11 mouse cellular contexts compared by ENCODE assay signal in the genomic region with DNA sequence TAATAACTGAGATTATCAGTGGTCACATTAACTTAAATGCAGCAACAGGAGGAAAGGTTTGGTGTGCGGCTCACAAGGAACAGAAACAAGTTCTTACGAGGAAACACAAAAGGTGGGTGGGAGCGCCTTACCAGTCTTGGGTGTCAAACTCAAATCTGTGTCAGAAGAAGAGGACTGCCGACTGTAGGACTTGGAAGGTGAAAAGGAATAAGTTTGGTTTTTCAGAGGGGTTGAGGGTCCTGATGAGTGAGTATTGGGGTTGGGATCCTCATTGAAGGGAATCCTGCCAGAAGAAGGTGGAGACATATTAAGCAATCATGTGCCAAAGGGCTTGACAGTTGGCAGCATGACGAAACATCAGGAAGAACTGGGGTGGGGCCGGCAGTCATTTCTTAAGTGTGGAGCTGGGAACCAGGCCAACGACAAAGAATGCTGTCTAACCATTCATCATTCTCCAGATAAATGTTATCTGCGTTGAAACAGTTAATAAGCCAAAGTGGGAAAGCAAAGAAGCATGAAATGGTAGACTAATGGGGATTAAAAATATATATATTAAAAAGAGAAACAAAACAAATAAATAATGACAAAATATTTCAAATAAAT. TPM values are rescaled to one million over a fixed set of nuclear protein-coding genes. Genes with fewer than 3 reads are reported as not detected.
DNase-seq lines count a peak whose midpoint lies in the region; ATAC-seq lines count a peak whose summit lies in the region.
"Had no signal": no experiment of that assay in that cellular context is flagged by ENCODE, and none has a peak within 500 bp of the region (broad histone marks: within the 10 kb centered on the region; RNA-seq: fewer than 3 reads in every experiment).

No protein-coding gene starts in this region.

- H3K27me3 ChIP-seq in heart, embryonic 11.5 days (ENCODE audit: control insufficient read depth, insufficient read depth, low read length), result no peaks in the 10 kb centered on the region

- H3K9me3 ChIP-seq in heart, embryonic 11.5 days (replicated peaks; ENCODE audit: control insufficient read depth, low read length), result no peaks in the 10 kb centered on the region

- H3K27ac ChIP-seq in heart, embryonic 11.5 days (ENCODE audit: low read depth, low read length), result no peak overlapping the region
- H3K27ac ChIP-seq: hindbrain, embryonic 14.5 days had no signal

- DNase-seq in heart, adult 9 months (ENCODE audit: low spot score in 2 of 2), result peak; percentile 20 to 27
- DNase-seq in NIH3T3 (ENCODE audit: low read depth), result peak; percentile 83
- DNase-seq in kidney, adult 8-10 months, result peak; percentile 29 to 31
- peak; percentile 65 for DNase-seq in lung, postnatal 25 days (ENCODE audit: low spot score)
- DNase-seq in layer of hippocampus, adult 8-10 months (ENCODE audit: low spot score in 2 of 2), result no peak
- DNase-seq in retina, postnatal 1 day, result no peak
- DNase-seq: right cerebral cortex, adult 18-20 months; thymus, adult 18-20 months had no signal

- ATAC-seq in heart, embryonic 11.5 days (replicated peaks; ENCODE audit: insufficient number of reproducible peaks, low FRiP score, low TSS enrichment), result no peak
- ATAC-seq in erythroid progenitor cell, adult 5-6 weeks (replicated peaks; ENCODE audit: low FRiP score, poor library complexity, severe bottlenecking), result no peak

- no peak overlapping the region for H3K9ac ChIP-seq in heart, embryonic 11.5 days (ENCODE audit: low read depth, low read length)
- H3K9ac ChIP-seq: hindbrain, embryonic 14.5 days had no signal

- no peak overlapping the region for H3K4me2 ChIP-seq in heart, embryonic 11.5 days
- H3K4me2 ChIP-seq: hindbrain, embryonic 14.5 days had no signal

- no peaks in the 10 kb centered on the region; the same call in 1 of the 2 replicates for H3K36me3 ChIP-seq in heart, embryonic 11.5 days (ENCODE audit: control insufficient read depth, insufficient read depth, low read length)

- WGBS in heart, embryonic 11.5 days (ENCODE audit: insufficient replicate concordance), result 62% methylated on average over 8 of the region's 8 CpGs

- H3K4me3 ChIP-seq in heart, embryonic 11.5 days (ENCODE audit: low read depth, low read length), result no peak overlapping the region

- H3K4me1 ChIP-seq in heart, embryonic 11.5 days (ENCODE audit: control insufficient read depth, insufficient read depth, low read length), result no peaks in the 10 kb centered on the region

RNA-seq across cellular contexts. Expression of a gene that starts 27.4 kb away (rescaled TPM):
- polyA plus RNA-seq in heart, embryonic 11.5 days (2014; fragmentation: Nextera tagmentation; extraction: Ambion mirVana), result 23.3 and 24.8 TPM in 2 replicates
- total RNA-seq in layer of hippocampus, adult 8-10 months (2022), result 100 to 1,000 TPM in 2 of 4 experiments, 10 to 100 TPM in 2; 88.0 to 114 (median 98.7) TPM
- 103 and 135 TPM in 2 replicates for total RNA-seq in erythroid progenitor cell, adult 5-6 weeks (2015; ENCODE audit: low replicate concordance)
- total RNA-seq in erythroid progenitor cell, adult 5-6 weeks (2017; ENCODE audit: low replicate concordance), result 105 and 112 TPM in 2 replicates

Comparison
In these comparisons a context has a peak if more than half of its experiments do, and no peak if none do; other contexts are left out.
1. DNase-seq: peak in heart, adult 9 months (2 of 2), NIH3T3 (single experiment), kidney, adult 8-10 months (2 of 2) and lung, postnatal 25 days (single experiment); none in layer of hippocampus, adult 8-10 months (0 of 2) and retina, postnatal 1 day (single experiment).